Mouse (Mus musculus): Measurements from ENCODE around the gene H2-M5.

H2-M5 gene

GRCm38 (mm10) chr17:36949265-36949664 is 40.1 kb downstream of the H2-M5 start:
- no peak for DNase-seq (ENCODE audit: low read depth, low spot score)

GRCm38 (mm10) chr17:36948286-36948685 is 41.1 kb downstream of the H2-M5 start:
- no peak for DNase-seq (ENCODE audit: low read depth, low spot score)

- DNase-seq (ENCODE audit: low read depth, low spot score) = no peak
These were observed 42.1 kb downstream of the H2-M5 start for GRCm38 (mm10) chr17:36947051-36947819.

GRCm38 (mm10) chr17:36944121-36944775 is 45.1 kb downstream of the H2-M5 start:
- no peak for DNase-seq (ENCODE audit: low read depth, low spot score)

- DNase-seq (ENCODE audit: low read depth, low spot score) = no peak
These were observed 45.6 kb downstream of the H2-M5 start for GRCm38 (mm10) chr17:36943691-36944090.

GRCm38 (mm10) chr17:36942791-36943471 is 46.4 kb downstream of the H2-M5 start, which contains the start of gene Rnf39:
Gene Rnf39, plus strand, starts transcription at chr17:36942918.
- DNase-seq (ENCODE audit: low read depth, low spot score) = no peak

GRCm38 (mm10) chr17:36942391-36942790 is 46.9 kb downstream of the H2-M5 start:
- no peak for DNase-seq (ENCODE audit: low read depth, low spot score)

GRCm38 (mm10) chr17:36938056-36938455 is 51.3 kb downstream of the H2-M5 start:
- no peak for DNase-seq (ENCODE audit: low read depth, low spot score)

All from ES-CJ7 (cell line).